Mouse (Mus musculus) forebrain, postnatal 0 days (tissue): ENCODE results near the gene Chil1. TPM values are rescaled to one million over a fixed set of nuclear protein-coding genes. Genes with fewer than 3 reads are reported as not detected.

ENCODE experiments used
- ATAC-seq: fragments of 200-750 bp; cut with Nextera tagmentation; 2 replicates; pipeline ENCODE4 v1.8.0; 2017; ENCODE audit warnings: mild to moderate bottlenecking, moderate library complexity
- DNase-seq: peaks from one replicate; pipeline ENCODE4 v3.0.0-alpha.2; 2015
- H3K27ac ChIP-seq: fragments of 300-500 bp; sonication (generic); 2 replicates; pipeline ENCODE4 v1.5.1; 2014; ENCODE audit warnings: low read depth, mild to moderate bottlenecking, antibody characterized with exemption, low read length, moderate library complexity, mixed read lengths
- H3K27me3 ChIP-seq: fragments of 300-500 bp; sonication (generic); 2 replicates; pipeline ENCODE4 v1.6.1; 2014; ENCODE audit warnings: mild to moderate bottlenecking, low read length, mixed read lengths; ENCODE audit not compliant: insufficient read depth
- H3K36me3 ChIP-seq: fragments of 300-500 bp; sonication (generic); 2 replicates; pipeline ENCODE4 v1.6.1; 2014; ENCODE audit warnings: mild to moderate bottlenecking, moderate library complexity; ENCODE audit not compliant: insufficient read depth
- H3K4me1 ChIP-seq: fragments of 300-500 bp; sonication (generic); 2 replicates; pipeline ENCODE4 v1.6.1; 2014; ENCODE audit warnings: antibody characterized with exemption; ENCODE audit not compliant: insufficient read depth
- H3K4me2 ChIP-seq: fragments of 300-500 bp; sonication (generic); 2 replicates; pipeline ENCODE4 v1.6.1; 2014; ENCODE audit warnings: low read depth, mild to moderate bottlenecking, moderate library complexity
- H3K4me3 ChIP-seq: fragments of 300-500 bp; sonication (generic); 2 replicates; pipeline ENCODE4 v1.5.1; 2014; ENCODE audit warnings: low read depth, low read length, mixed read lengths
- H3K9ac ChIP-seq: fragments of 300-500 bp; sonication (generic); 2 replicates; pipeline ENCODE4 v1.6.1; 2014; ENCODE audit warnings: mild to moderate bottlenecking
- H3K9me3 ChIP-seq: fragments of 300-500 bp; sonication (generic); 2 replicates; pipeline ENCODE4 v1.6.1; 2016; ENCODE audit warnings: low read length
- CTCF ChIP-seq: sonication (generic); IDR thresholded peaks from 2 replicates; pipeline ENCODE4 v1.5.1; 2016; ENCODE audit warnings: antibody characterized with exemption, control low read depth, low read depth
- WGBS: fragments of 180-500 bp; shearing (Covaris S2); extraction: QIAGEN DNeasy Blood & Tissue Kit; methylation state at CpG from one replicate; pipeline ENCODE4 v1.1.7; 2014; 5-methylcytosine and 5-hydroxymethylcytosine counted together
- polyA plus RNA-seq: library from polyadenylated mRNA; unstranded; fragments of >200 nt; fragmentation: Nextera tagmentation; extraction: Ambion mirVana; gene quantifications from 2 replicates; pipeline ENCODE4 v1.2.1, GENCODE M21; 2015
- total RNA-seq: library from RNA; depleted of rRNA; stranded (reverse); fragments of >200 nt; gene quantifications from 2 replicates; pipeline ENCODE4 v1.2.3, GENCODE M21; 2014

The Chil1 gene
- total and polyA plus RNA-seq, 2 experiments from 2014 or later, result 0.38 to 4.1 TPM

- no peak for ATAC-seq
- Histone ChIP-seq H3K4me3 (no peak overlapping the region), H3K27me3 (no peaks in the 10 kb centered on the region), H3K4me2 (no peak overlapping the region), H3K9ac (no peak overlapping the region), H3K36me3 (no peaks in the 10 kb centered on the region), H3K27ac (no peak overlapping the region), H3K4me1 (no peaks in the 10 kb centered on the region), H3K9me3 (0 out of 2 replicates have a peak, but pooled peaks cover 3% of the 10 kb centered on the region)
- TF ChIP-seq CTCF, result no peak
- 88% methylated on average over 9 of the region's 9 CpGs for WGBS
- no peak for DNase-seq
Observed at GRCm38 (mm10) chr1:134150745-134151144, 31.2 kb upstream of the Chil1 start.

DNA sequence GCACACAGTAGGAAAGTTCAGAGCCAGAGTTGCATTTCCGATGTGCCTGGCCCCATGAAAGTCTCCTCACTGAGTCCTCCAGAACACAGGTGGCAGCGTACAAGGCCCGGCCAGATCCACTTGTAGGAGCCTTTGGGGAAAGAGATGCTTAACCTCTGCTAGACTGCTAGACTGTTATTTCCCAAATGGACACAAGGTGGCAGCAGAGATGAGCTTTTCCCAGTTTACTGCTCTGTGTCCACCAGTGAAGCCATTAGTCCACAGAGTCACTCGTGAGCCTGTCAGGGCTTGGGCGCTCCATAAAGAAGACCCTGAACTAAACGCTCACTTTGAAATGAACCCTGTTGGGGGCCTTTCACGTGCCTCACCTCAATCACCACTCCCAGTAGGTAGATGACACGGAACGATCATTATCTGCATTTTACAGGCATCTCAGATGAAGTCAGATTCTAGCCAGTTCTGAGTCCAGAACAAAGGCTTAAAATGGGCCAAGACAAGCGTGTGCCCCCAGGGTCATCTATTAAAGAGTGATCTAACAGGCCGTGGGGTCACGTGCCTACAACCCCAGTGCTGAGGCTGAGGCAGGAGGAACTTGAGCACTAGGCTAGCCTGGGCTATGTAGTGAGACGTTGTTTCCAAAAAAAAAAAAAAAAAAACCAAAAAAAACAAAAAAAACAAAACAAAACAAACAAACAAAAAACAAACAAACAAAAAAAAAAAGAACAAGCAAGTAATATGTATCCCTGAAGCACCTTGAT, 30.1 kb upstream of the Chil1 start:
- peak; percentile 94 for DNase-seq
- TF ChIP-seq CTCF, result peak; percentile 94
- Histone ChIP-seq H3K36me3 (no peaks in the 10 kb centered on the region), H3K9ac (no peak overlapping the region), H3K27ac (no peak overlapping the region), H3K4me1 (no peaks in the 10 kb centered on the region), H3K4me2 (no peak overlapping the region), H3K4me3 (no peak overlapping the region), H3K27me3 (no peaks in the 10 kb centered on the region), H3K9me3 (0 out of 2 replicates have a peak, but pooled peaks cover 3% of the 10 kb centered on the region)
- peak; percentile 88 for ATAC-seq
- 29% methylated on average over 13 of the region's 13 CpGs for WGBS

- WGBS, result 85% methylated on average over 21 of the region's 21 CpGs
- no peak overlapping the region for H3K27ac ChIP-seq
- no peak overlapping the region for H3K4me3 ChIP-seq
- no peak for DNase-seq
- no peaks in the 10 kb centered on the region for H3K36me3 ChIP-seq
- no peak overlapping the region for H3K4me2 ChIP-seq
- 0 out of 2 replicates have a peak, but pooled peaks cover 3% of the 10 kb centered on the region for H3K9me3 ChIP-seq
- no peaks in the 10 kb centered on the region for H3K27me3 ChIP-seq
- no peaks in the 10 kb centered on the region for H3K4me1 ChIP-seq
- no peak overlapping the region for H3K9ac ChIP-seq
- TF ChIP-seq CTCF, result no peak
- ATAC-seq, result no peak
Observed at GRCm38 (mm10) chr1:134152626-134153590, 29.1 kb upstream of the Chil1 start.

DNA sequence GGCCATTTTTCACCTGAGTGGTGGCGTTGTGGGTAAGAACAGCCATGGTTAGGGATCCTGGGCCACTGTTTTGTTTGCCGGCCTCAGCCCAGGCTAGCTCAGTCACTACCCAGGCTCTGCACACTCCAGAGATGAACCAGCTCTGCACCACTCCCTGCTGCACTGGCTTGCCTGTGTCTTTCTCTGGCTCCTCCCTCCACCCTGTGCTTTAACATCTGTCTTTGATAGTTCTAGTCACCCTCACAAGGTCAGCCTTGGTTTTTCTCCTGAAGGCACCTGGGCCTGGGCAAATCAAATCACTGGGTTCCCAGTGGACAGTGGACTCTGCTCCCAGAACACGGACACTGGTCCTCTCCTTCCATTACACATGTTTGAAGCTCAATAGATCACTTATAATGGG, 27.9 kb upstream of the Chil1 start:
- Histone ChIP-seq H3K9ac (no peak overlapping the region), H3K9me3 (0 out of 2 replicates have a peak, but pooled peaks cover 3% of the 10 kb centered on the region), H3K4me1 (no peaks in the 10 kb centered on the region), H3K4me3 (no peak overlapping the region), H3K27me3 (no peaks in the 10 kb centered on the region), H3K36me3 (no peaks in the 10 kb centered on the region), H3K27ac (no peak overlapping the region), H3K4me2 (no peak overlapping the region)
- no peak for TF ChIP-seq CTCF
- WGBS, result 94% methylated on average over 3 of the region's 3 CpGs
- DNase-seq (no peak), ATAC-seq (no peak)

- Histone ChIP-seq H3K4me3 (no peak overlapping the region), H3K9ac (no peak overlapping the region), H3K9me3 (0 out of 2 replicates have a peak, but pooled peaks cover 3% of the 10 kb centered on the region), H3K27me3 (no peaks in the 10 kb centered on the region), H3K36me3 (no peaks in the 10 kb centered on the region), H3K4me2 (no peak overlapping the region), H3K4me1 (no peaks in the 10 kb centered on the region), H3K27ac (no peak overlapping the region)
- DNase-seq (no peak), ATAC-seq (no peak)
- 55% methylated on average over 3 of the region's 3 CpGs for WGBS
- TF ChIP-seq CTCF, result peak; percentile 37
Observed at GRCm38 (mm10) chr1:134154655-134155054, 27.3 kb upstream of the Chil1 start.

GRCm38 (mm10) chr1:134160404-134160803, 21.6 kb upstream of the Chil1 start:
- Histone ChIP-seq H3K9ac (no peak overlapping the region), H3K27ac (no peak overlapping the region), H3K4me2 (no peak overlapping the region), H3K36me3 (no peaks in the 10 kb centered on the region), H3K4me3 (no peak overlapping the region), H3K4me1 (no peaks in the 10 kb centered on the region), H3K27me3 (no peaks in the 10 kb centered on the region), H3K9me3 (no peaks in the 10 kb centered on the region)
- ATAC-seq (no peak), DNase-seq (no peak)
- 98% methylated on average over 3 of the region's 3 CpGs for WGBS
- TF ChIP-seq CTCF, result no peak
